Mouse (Mus musculus): ENCODE results near the gene Slco3a1.

GRCm38 (mm10) chr7:74527689-74528088, 26.9 kb downstream of the Slco3a1 start:
- TF ChIP-seq CTCF (IDR thresholded peaks at IDR 0.05; ENCODE audit: low read depth, low read length) (no peak), POLR2AphosphoS5 (IDR thresholded peaks at IDR 0.05; ENCODE audit: insufficient replicate concordance, low read depth, low read length) (no peak), GATA1 (IDR thresholded peaks at IDR 0.05; ENCODE audit: borderline replicate concordance, low read length) (no peak), TAL1 (conservative IDR thresholded peaks at IDR 0.05; ENCODE audit: low read depth, low read length) (no peak), GATA2 (IDR thresholded peaks at IDR 0.05; ENCODE audit: borderline replicate concordance, low read depth, low read length) (no peak)
